Mouse (Mus musculus): ENCODE results near the gene Nthl1.

Nthl1 gene

GRCm38 (mm10) chr17:24632167-24632812 lies at the start of gene Nthl1, which contains the start of gene Tsc2:
Gene Nthl1 (plus strand): TSS chr17:24632680.
Gene Tsc2 (minus strand): TSS chr17:24632630.
- DNase-seq: peak; percentile 87 to 92

GRCm38 (mm10) chr17:24583599-24584460 lies 48.6 kb upstream of the Nthl1 start:
- no peak for DNase-seq

GRCm38 (mm10) chr17:24584520-24584919 lies 48.0 kb upstream of the Nthl1 start:
- no peak for DNase-seq

GRCm38 (mm10) chr17:24586532-24586931 lies 45.9 kb upstream of the Nthl1 start:
- DNase-seq: no peak

DNA sequence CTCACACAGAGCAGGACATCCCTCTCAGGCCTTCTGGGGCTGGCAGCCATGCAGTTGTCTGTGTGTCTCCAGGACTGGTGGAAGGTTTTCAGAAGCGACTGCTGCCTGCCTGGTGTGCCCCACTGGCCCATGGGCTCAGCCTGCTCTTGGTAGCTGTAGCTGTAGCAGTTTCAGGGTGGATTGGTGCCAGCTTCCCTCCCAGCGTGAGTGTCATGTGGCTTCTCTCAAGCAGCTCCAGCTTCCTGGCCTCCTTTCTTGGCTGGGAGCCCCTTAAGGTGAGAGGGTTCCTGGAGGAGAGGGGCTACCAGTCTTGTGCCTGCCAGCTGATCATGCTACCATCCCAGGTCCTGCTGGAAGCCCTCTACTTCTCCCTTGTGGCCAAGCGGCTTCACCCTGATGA lies 41.5 kb upstream of the Nthl1 start:
- no peak for DNase-seq

DNA sequence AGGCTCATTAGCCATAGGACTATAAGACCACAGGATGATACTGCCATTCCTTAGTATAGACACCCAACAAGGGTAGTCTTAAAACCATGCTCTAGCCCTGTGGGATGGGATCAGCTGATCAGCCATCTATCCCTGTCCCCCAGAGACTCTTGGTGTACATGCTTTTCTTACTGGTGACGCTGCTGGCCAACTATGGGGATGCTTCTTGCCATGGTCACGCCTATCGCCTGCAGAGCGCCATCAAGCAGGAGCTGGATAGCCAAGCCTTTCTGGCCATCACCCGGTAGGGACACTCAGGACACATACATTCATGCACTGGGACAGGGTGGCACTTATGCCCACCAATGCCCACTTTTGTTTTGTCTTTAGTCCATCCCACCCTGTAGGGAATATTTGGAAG lies 40.8 kb upstream of the Nthl1 start:
- no peak for DNase-seq

DNA sequence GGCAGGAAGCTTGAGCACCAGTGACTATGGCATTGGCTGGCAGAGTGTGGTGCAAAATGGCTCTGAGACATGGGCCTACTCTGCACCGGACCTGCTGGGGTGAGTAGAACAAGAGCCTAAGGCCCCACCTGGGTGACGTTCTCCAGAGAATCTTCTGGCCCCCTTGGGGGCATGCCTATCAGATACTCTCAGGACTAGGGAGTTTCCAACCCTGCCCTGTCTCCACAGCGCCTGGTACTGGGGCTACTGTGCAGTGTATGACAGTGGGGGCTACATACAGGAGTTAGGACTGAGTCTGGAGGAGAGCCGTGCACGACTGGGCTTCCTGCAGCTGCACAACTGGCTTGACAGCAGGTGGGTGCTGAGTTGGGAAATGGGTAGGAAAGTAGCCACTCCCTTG lies 39.2 kb upstream of the Nthl1 start:
- DNase-seq: no peak

DNA sequence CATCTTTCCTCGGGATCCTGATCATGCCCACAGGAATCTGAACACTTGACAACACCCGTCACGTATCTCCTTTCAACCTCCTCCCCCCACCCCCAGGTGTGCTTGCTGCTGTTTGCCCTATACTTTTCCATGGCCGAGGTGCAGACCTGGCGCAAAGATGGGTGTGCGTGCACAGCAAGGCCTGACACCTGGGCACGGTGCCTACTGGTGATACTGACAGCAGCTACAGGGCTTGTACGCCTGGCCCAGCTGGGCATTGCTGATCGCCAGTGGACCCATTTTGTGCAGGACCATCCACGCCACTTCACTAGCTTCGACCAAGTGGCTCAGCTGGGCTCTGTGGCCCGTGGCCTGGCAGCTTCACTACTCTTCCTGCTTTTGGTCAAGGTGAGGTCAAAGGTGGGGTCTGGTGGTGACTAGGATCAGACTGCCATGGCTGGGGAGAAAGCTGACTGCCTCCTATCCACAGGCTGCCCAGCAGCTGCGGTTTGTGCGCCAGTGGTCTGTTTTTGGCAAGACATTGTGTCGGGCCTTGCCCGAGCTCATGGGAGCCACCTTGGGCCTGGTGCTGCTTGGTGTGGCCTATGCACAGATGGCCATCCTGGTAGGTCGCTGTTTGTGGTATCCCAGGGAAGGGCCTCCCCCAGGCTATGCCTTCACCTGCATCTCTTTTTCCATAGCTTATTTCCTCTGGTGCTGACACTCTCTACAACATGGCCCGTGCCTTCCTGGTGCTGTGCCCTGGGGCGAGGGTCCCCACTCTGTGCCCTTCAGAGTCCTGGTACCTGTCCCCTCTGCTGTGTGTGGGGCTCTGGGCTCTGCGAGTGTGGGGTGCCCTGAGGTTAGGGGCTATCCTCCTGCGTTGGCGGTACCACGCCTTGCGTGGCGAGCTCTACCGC lies 38.2 kb upstream of the Nthl1 start:
- DNase-seq: no peak

GRCm38 (mm10) chr17:24595126-24596072 lies 37.1 kb upstream of the Nthl1 start:
- DNase-seq: peak in 1 of 2 experiments; percentile 18

DNA sequence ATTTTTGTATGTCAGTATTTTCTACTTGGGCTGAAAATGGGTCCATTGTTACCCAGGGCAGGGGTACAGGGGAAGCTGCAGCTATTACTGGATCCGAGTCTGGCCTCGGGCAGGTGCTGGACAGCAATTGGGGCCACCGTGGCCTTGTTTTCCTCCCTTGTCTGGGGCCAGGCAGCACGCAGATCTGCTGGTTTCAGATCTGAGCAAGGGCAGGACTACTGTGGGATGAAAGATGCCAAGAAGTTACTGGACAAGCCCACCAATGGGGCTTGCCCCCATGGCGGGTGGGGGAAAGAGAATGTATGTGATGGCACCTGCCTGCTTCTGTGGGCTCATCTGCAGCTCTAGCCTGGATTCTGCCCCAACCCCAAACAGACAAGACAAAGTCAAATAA lies 36.4 kb upstream of the Nthl1 start:
- DNase-seq: no peak

DNA sequence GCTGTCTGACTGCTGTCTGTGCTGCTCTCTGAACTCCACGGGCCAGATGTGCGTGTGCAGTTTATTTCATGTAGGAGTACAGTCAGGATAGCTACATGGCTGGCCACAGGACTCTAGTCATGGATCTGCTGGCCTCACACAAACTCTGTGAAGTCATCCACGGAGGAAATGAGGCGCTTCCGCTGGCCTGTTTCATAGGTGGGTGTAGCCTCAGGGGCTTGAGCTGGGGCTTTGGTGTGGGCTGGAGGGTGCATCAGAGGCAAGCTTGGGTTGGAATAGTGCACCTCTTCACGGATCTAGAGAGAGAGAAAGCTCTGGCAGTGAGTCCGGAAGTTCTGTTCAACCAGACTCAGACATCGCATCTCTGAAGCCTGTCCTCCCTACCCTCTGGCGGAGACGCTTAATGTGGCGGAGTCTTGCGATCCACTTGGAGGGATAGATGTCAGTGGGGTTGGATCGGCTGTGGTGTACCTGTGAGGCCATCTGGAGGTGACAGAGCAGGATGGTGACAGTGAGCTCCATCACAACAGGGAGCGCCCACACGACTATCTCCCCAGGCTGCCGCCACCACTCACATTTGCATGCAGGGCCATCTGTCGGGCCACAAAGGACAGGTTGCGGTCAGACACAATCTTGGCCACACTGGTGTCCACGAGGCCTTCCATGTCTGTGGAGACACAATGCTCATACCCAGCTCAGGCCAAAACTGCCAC lies 35.9 kb upstream of the Nthl1 start:
- no peak for DNase-seq

DNA sequence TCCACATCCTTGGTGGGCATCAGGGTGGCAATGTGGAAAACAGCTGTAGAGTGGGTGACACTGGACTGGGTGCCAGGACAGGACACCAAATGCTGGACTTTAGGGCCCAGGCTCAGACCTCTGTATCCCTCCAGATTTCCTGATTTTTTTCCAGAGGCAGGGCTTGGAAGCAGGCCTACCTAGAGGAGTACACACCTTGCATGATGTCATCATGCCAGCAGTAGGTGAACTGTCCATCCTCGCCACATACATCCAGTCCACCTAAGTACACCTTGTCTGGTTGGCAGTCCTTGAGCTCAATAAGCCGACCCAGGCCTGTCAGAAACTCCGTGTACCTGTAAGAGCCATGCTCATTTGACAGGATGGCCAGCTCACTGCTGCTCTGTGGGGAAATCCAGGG lies 34.5 kb upstream of the Nthl1 start:
- DNase-seq: no peak

GRCm38 (mm10) chr17:24600502-24600901 lies 32.0 kb upstream of the Nthl1 start:
- DNase-seq: no peak

DNA sequence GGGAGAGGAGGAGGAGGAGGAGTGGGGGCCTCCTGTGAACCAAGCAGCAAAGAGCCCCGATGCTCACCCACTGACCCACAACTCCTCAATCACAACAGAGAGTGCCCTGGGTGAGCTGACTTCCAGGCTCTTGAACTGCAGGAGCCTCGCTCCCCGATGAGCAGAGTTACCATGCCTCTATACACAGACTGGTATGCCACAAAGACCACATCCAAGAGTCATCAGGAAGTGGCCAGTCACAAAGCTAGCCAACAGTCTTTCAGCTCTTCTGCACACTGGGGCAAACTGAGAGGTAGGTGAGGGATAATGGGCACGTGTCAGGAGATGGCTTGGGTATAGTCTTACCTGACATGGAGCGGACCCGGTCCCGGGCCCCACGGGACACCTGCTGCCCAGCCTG lies 28.5 kb upstream of the Nthl1 start:
- DNase-seq: no peak

DNA sequence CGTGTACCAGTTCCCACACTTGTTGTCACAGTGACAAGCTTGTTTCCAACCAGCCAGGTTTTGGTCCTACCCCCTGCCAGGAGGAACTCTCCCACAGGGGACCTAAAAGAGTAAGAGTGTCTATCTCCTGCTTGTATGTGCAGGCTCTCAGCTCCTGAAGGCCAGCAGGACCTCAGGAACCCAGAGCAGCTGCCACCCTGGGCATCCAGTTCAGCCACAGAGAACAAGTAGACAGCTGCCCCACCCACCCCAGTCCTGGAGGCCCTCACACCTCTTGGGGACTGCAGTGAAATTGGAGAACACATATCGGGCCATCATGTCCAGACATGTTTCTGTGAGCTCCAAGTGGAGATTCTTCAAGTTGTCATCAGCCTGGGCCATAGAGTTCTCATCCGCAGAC lies 27.9 kb upstream of the Nthl1 start:
- DNase-seq: no peak

- no peak for DNase-seq
Measured at GRCm38 (mm10) chr17:24608370-24608769, 24.1 kb upstream of the Nthl1 start.

DNA sequence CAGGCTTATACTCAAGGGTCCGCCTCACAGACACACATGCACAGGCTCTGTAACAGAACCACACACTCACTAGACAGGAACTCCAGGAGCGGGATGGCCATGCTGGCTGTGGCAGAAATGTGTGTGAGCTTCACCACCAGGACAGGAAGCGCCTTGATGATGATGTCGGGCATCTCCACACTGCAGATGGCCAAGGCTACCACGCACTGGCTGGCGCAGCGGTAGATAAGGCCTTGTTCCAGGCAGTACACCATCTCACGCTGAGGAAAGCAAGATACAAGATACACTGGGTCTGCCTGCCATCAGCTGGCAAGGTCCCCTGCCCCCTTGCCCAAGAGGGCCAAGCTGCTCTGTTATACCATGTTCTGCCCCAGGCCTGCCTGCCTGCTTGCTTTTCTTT lies 23.6 kb upstream of the Nthl1 start:
- no peak for DNase-seq

- no peak for DNase-seq
Measured at GRCm38 (mm10) chr17:24610711-24611110, 21.8 kb upstream of the Nthl1 start.

GRCm38 (mm10) chr17:24617561-24618194 lies 14.8 kb upstream of the Nthl1 start:
- DNase-seq: no peak

DNA sequence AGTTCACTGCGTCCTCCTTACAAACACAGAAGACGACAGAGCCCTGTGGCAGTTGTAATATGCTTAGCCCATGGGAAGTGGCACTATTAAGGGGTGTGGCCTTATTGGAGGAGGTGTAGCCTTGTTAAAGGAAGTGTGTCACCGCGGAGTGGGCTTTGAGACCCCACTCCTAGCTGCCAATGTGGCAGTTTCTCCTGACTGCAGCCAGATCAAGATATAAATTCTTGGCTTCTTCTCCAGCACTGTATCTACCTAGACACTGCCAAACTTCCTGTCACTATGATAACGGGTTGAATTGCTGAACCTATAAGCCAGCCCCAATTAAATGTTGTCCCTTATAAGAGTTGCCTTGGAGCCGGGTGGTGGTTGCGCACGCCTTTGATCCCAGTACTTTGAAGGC lies 7.0 kb upstream of the Nthl1 start:
- DNase-seq: no peak

DNA sequence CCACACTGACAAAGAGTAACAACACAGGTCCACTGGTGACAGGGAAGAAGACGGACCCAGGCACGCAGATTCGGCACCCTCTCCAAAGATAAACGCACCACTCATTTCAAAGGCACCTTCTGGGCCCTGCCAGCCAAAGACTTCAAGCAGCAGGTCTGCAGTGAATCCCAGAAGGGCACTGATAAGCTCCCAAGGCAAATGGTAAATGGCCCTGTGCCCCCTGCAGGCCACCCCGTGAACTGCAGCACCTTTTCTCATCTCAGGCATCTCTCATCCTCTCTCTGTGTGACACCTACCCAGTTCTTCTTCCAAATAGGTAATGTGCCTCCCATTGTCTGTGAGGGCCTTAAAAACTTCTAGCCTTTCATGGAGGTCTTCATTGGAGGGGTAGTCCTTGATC lies 3.8 kb upstream of the Nthl1 start:
- DNase-seq: peak; percentile 65 to 88
